Mouse (Mus musculus) c-Kit-negative CD71-positive TER-119-positive erythroid progenitor cells, embryonic 14.5 days (primary cell): ENCODE data around the gene Pde4d.

ENCODE experiments used
- DNase-seq: peaks from one replicate; pipeline ENCODE4 v3.0.0-alpha.2; 2013; ENCODE audit warnings: low read depth, low spot score

Pde4d gene

DNA sequence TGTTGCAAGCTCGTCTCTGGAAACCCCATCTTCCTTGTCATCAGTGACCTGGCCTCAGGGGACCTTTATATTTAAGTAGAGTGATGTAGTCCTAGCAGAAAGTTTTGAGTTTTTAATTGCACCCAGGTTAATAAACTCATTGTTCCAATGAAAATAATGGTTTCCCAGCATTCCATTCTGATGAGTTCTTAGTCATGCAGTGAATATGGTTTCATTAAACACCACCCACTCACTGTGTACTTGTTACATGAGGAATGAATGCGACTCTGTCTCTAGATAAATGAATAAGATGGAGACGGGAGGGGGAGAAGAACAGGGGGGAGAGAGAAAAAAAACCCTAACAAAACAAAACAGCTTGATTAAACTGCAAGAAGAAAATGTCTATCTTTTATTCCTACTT, 148.9 kb downstream of the Pde4d start:
- no peak for DNase-seq

DNA sequence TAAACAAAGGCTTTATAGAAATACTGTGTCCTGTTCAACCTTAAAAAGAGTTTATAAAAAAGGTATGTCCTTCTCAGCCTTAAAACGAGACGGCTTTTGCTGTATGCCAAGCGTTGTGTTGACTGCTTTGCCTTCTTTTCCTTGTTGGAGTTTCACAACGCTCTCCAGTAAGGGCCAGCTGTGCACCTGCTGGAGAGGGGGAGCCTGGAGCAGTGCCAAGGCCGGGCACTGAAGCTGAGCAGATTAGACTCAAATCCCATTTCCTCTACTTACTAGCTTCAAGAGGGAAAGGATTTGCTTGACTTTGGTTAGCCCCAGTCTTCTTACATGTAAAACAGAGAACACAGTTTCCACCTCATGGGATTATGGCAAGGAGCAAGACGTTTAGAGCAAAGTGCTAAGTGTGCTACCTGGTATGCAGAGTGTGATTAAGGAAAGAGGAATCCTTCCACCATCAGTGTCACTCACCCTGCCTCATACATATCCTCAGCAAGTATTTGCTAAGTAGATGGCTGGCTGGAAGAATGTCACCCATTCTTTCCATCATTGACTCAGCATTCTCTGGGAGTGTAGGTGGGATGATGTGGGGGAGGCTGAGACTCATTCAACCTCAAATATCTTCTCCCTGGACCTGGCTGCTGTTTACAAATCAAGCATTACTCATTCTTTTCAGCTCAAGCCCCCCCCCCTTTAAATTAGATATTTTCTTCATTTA, 149.6 kb downstream of the Pde4d start:
- no peak for DNase-seq

DNA sequence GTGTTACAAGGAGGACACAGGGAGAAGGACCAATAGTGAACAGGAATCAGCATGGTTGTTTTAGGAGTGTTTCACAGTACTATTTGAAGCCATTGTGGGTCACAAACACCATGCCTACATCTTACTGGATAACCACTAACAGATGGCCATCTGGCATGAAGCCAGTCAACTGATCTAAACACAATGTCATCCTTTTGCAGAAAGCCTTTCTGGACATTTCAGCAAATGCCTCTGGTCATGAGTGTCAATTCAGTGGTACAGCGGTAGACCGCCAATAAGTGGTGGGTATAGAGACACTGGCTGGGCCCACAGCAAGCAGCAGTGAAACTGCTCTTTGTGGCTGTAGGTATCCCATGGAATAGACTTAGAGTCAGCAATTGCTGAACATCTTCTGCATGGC, 151.3 kb downstream of the Pde4d start:
- no peak for DNase-seq

DNA sequence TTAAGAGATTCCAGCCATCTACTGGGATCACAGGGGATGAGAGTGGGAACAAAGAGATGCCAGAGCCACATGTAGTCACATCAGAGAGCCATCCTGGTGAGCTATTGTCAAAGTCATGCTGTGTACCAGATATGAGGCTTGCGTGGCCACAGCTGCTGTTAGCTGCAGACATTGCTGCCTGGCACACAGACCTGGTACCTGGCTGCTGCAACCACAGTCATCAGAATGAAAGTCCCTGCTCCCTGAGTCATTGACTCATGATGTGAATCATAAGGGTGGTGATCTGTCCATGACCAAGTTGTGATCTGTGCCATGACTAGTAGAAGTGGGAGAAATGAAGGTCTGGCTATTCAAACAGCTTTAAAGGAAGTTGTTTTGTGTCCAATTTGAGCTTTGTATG, 153.8 kb downstream of the Pde4d start:
- no peak for DNase-seq

DNA sequence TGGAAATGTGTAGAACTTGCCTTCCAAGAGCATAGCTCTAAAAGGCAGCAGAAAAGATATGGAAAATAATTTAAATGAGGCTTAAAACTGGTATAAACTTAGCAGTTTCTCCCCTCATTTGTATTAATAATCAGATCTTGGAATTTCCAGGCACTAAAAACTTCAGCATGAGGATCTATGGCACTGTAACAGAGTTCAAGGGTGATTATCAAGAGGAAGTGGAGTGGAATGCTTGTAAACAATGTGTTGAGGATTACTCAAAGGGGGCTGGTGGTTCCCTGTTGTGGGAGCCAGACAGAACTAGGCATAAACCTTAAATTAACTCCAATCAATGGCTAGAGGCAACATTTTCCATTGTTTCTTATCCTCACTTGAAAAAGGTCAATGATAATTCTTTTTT, 154.5 kb downstream of the Pde4d start:
- DNase-seq: no peak

DNA sequence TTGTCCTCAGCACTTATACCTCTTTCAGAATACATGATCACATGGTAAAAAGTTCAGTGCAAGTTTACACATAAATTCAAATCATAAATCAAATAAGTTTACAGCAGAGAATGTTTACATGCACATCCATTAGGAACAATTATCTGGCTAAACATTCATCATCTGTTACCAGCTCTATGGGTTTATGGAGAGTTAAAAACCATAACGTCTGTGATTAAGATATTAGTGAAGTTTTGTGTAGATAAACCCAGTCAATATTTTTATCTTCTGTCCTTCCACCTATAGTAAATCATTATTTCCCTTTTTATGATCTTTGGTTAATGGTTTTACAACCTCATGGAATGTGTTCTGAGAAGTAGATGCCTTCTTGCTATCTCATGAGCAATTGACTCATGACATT, 168.5 kb downstream of the Pde4d start:
- DNase-seq: no peak

DNA sequence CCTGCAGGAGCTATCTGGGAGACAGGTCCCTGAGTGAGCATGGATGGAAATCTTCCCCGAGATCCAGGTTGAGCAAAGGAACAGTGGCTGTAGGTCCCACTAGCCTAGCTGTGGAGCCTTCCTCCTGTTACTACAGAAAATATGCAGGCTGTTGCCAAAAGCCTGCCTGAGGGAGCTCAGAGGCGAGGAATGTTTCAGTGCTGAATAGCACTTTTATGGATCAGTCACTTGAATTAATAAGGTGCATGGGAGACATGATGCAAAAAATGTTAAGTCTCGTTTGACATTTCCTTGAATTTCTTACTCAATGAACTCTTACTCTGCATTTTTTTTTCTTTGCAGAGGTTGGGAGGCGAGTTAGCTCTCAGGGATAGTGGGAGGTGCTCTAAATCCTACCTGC, 172.9 kb downstream of the Pde4d start:
- DNase-seq: no peak

DNA sequence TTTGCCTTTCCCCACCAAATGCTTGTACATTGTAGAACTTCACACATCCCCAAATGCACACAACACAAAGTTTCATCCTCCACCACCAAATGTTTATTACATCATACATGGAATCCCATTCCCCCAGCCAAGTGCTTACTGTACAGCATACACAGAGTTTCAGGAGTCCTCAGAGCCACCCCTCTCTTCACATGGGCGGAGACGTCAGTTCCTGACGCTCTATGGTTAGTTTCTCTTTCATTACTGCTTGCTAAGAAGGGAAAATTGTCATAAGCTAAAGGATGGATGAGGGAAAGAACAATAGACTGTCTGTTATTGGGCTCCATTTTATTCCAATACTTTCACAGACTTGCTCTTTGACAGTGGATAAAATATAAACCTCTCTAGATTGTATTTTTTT, 174.2 kb downstream of the Pde4d start:
- no peak for DNase-seq

DNA sequence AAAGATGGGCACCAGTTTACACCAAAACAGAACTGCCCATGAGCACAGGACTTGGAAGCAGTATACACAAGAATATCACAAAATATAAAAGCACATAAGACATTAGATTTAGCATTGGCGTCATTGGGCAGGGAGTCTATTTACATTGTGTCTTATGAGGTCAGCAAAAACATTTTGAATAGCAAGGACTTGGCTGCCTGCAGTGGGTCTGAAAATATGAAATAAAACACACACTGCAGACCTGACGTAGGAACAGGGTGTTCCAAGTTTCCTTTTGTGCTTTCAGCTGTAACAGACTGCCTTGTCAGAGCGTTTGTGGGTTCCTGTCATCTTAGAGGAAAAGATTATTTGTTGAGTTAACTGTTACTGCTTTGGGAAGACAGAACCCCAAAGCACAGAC, 176.4 kb downstream of the Pde4d start:
- DNase-seq: no peak

DNA sequence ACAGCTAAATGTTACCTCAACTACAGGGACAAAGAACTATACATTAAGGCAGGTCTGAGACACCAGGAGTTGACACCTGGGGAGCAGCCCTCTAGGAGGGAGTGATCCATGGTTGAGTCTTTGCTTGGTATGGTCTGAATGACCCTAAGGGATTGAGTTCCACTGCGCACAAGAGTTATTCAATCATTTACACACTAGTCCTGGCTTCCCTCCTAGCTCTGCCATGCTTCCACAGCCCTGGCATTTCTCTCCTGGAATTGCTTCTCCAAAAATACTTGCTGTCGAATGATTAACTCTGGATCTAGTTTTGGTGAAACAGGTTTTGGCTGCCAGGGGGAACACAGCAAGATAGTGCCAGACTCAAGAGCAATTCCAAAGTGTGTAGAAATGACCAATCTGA, 178.8 kb downstream of the Pde4d start:
- no peak for DNase-seq

DNA sequence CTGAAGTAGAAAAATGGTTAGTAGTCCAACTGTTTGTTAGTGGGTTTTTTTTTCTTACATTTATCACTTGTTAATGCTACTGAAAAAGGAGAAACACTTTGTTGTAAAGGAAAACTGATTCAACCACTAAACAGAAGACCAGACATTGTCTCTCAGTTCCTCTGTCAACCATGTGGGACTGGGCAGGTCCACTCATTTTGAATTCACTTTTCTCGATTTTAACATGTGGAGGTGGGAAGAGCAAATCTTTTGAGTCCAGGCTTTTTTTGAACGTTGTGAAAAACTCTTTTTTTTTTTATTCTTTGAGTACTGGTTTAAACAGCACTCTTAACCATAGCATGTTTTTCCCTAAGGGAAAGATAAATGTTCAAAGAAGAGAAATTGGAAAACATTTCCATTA, 180.8 kb downstream of the Pde4d start:
- no peak for DNase-seq

DNA sequence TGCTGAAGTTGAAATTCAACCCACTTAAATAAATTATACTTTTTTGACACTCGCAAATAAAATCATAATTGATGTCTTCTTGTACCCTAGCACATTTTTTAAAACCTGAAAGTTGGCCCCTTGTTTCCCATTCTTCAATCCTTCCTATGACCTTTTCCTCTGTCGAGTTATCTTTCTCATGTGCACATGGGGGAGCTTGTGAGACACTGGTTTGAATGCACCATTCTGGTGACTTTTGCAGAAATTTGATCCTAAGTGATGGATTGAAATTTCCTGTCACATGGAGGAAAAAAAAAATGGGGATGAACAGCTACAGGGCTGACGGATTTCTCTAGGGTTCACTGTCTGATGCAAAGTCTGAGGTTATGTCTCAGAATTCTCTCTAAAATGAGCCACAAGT, 181.5 kb downstream of the Pde4d start:
- no peak for DNase-seq

DNA sequence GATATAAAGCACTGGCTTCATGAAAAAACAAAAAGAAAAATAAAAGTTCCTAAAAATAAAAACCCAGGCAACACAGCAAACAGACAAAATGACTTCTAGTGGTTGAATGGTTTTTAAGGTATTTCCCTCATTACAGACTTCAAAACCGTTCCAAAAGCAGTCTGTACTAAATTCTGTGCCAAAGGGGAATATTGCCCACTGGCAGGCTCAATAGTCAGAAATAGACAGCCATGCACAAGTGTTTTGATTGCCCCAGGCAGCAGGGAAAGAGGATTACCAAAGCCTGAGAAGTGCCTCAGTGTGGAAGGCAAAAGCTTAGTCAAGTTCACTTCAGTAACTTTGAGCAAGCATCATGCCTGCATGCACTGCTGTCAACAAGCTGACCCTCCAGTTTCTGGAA, 186.8 kb downstream of the Pde4d start:
- DNase-seq: no peak

DNA sequence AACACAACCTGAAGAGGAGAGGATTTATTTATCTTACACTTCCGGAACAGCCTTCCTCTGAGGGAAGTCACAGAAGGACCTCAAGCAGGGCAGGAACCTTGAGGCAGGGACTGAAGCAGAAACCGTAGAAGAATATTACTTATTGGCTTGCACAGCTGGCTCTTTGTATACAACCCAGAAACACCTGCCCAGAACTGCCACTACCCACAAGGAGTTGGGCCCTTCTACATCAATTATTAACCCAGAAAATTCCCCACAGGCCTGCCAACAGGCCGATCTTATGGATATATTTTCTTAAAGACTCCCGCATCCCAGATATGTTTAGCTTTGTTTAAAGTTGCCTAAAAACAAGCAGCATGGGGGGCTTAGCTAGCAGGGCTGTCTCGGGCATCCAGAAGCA, 192.5 kb downstream of the Pde4d start:
- no peak for DNase-seq

DNA sequence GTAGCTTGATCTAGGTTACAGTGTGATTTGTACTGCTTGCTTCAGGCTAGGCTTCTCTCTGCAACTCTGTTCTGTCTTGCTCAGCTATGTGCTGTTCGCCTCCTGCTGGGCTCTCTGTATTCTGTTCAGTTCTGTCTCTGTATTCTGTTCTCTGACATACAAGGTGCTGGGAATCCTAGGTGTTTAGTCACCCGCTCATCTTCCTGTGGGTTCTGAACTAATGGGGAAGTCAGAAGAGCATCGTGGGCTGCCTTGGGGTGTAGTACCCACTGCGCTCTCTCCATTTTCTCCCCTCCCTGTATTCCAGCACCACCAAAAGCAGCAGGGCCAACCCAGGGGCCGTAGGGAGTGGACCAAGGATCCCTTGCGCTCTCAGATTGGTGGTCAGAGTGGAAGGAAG, 197.1 kb downstream of the Pde4d start:
- no peak for DNase-seq

DNA sequence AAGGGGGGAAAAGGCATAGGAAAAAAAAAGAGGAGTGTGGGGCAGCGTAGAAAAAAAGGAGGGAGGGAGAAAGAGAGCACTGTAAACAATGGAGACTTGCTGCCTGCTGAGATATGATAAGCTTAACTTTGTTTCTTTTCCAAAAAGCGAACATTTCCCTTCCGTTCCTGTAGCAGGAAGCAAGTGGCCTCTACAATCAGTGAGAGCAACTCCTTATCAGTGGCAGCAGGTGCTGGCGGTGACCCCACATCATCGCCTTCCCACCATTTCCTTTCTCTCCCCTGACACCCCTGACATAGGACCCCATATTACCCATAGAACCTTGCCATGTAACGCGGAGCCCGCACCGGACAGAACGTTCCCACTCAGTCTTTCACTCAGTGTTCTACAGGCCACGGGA, 197.5 kb downstream of the Pde4d start:
- no peak for DNase-seq

DNA sequence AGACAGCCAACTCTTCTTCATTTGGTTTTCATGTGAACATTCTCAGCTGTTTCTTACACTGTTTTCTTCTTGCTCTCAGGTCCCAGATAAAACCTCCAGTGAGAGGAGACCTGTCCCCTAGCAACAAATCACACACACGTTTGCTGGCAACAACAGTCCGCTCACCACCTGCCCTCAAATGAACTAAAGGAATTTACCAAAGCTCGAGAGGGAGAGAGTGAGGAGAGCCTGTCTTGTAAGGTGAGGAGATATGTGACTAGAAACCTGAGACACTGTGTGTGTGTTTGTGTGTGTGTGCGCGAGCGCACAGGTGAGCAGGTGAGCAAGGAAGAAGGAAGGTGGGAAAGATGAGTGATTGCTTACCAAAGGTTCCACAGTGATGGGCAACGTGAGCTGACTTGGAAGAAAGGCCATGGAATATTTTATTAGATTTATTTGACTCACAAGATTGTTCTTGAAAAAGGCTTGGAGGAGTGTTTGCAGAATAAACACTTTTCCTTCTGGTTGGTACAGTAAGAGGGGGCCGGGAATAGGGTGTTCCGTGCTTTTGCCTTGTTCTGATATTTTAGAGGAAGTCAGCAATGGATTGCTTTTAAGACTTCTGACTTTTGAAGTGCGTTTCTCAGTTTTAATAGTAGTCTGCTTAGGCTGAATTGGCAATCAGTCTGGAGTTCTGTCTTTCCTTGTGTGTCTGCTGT, 204.4 kb downstream of the Pde4d start:
- DNase-seq: no peak

DNA sequence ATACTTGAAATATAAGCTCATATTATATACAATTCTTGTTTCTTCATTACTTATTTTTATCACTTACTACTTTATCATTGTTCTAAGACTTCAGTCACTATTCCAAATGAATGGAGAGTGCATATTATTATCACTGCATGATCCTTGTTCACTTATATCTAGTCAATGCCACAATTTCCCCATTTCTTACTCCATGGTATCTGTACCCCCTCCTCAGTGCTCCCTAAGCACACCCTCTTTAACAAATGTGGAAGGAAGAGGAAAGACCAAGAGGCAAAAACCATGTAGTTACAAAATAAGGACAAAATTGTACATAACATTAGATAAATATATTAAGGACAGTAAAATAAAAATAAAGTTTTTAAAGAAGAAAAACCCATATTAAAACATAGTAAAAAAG, 216.8 kb downstream of the Pde4d start:
- DNase-seq: no peak

DNA sequence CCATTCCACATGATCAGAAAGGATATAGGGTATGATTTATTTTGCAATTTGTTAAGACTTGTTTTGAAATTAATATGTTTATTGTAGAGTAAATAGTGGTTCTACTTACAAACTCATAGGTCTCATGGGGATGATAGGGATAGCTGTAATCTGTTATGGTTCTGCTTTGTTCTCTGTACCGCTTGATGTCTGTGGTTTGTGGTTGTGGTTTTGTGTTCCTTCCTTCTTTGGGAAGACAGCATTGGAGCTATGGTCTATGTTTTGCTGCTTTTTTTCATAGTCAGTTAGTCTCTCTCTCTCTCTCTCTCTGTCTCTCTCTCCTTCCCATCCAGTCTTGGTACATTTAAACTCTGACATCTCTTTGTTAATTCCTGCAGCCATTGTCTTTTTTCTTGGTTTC, 217.3 kb downstream of the Pde4d start:
- no peak for DNase-seq

DNA sequence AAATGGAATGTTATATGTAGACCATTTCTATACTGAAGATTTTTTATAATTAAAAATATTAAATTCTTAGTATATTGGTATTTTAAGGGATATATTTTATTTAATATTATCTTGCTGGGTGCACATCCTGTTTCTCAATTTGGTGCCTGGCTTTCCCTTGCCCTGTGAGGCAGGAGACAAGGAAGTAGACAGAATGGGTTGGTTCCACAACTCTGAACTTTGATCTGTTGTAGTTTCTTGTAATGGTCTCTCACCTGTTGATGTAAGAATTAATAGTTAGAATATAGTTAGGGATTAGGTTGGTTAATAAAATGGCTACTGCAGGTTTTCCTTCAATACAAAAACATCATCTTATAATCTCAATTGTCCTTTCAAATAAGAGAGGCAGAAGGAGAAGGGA, 227.3 kb downstream of the Pde4d start:
- no peak for DNase-seq

DNA sequence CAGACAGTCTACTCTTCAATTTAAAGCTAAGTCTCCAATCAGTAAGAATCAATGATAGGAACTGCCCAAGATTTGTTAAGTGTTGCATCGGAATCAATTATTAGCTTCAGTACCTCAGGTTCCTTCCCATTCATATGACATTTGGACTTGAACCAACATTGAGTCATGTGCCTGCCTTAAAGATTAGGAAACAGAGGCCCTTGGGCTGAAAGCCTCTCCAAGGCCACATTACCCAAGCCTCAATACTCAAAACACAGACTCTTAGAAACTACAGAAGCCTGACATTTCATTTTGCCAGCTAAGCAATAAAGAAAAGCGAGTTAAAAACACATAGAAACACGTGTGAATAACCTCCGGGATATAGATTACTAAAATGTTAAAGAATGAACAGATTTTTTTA, 233.3 kb downstream of the Pde4d start:
- DNase-seq: no peak

DNA sequence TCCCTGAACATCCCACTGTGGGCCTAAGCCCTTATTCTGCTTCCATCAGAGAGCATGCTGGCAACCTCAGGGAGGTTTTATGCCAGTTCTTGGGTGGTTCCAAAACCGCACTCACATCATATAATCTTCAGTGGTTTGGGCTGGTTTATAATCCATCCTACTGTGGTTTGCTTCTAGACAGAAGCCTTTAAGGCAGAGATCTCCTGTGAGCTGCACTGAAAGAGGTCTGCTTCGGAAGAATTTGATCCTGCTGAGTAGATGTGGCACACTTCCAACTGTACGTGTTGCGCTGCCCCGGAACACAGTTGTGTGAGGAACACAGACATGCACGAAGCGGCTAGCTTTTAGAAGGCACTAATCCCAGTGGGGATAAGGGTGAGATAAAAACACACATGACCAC, 236.1 kb downstream of the Pde4d start:
- no peak for DNase-seq

DNA sequence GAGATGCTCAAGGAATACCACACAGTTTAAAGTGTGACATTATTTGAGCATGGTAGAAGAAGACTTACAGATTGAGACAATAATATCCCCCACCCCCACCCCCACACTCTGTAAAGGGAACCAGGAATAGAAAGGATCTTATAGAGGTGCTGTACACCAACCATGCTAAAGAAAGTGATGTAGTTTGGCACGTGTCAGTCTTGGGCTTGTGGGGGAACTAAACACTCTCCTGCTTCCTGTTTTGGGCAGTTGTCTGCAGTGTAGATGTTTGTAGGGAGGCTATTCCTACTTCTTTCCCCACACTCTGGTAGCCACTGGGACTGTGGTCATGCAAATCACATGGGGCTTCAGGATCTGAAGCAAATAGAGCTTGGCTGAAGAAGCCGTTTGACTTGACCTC, 236.5 kb downstream of the Pde4d start:
- no peak for DNase-seq

DNA sequence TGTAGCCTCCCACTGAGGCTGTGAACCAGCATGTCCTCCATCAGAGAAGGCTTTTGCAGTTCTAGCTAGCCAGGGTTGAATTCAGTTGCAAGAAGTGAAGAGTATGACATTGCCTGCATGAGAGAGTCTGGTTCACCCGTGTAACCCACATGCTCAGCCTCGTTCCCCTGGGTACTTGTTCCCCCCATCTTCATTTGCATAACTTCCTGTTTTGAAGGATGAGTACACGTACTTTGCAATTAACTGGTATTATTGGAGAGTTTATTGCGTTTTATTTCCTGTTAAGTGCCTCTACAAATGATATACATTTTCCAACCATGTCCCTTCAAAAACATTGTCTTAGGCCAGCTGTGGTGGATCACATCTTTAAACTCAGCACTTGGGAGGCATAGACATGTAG, 237.1 kb downstream of the Pde4d start:
- no peak for DNase-seq
